8 mouse cellular contexts compared by ENCODE assay signal in the genomic region with DNA sequence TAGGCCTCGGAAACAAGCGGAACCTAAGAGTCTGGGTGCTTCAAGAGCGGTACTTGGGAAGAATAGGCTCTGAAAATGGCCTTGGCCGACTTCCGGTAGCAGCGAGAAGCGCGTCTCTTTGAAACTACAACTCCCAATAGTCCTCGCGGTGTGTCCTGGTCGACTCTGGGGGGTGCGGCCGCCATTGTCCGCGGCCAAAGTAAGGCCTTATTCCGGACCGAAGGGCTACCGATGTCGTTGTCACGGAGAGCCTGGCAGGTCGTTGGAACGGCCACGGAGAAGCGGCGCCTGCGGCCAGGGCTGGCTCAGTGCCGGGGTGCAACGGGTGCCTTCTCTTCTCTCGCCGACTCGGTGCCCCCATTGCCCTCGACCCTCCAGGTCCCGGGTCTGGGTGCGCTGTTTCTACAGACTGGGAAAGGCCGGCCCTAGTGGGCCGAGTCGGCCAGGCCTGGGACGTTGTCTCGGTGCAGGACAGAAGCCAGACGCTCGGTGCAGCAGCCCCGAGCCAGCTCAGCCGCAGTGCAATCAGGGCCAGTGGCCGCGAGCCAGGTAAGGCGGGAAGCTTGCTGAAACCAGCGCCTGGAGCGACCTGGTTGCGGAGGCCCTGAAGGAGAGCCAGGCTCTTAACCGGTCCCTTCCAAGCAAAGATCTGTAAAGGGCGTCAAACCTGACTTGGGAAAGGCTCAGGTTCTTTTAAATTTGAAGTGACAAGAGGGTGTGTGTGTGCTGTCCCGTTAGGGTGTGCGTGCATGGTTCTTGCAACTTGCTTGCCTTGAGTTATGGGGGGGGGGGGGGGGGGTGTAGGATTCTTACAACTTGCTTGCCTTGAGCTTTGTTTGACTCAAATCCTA. TPM values are rescaled to one million over a fixed set of nuclear protein-coding genes. Genes with fewer than 3 reads are reported as not detected.
DNase-seq lines count a peak whose midpoint lies in the region; ATAC-seq and TF ChIP-seq lines count a peak whose summit lies in the region.

TSS of gene Zfp606 (plus strand) at position 136 of the 851 bp plus-strand sequence.

- no peaks in the 10 kb centered on the region for H3K4me1 ChIP-seq in ES-Bruce4 (ENCODE audit: control insufficient read depth, insufficient read depth, low read length)
- no peaks in the 10 kb centered on the region for H3K4me1 ChIP-seq in forebrain, embryonic 14.5 days (ENCODE audit: control insufficient read depth, insufficient read depth, low read length)
- peaks cover 7% of the 10 kb centered on the region for H3K4me1 ChIP-seq in neural tube, embryonic 15.5 days

- peak within 1 kb of the TSS; percentile 55 for H3K4me2 ChIP-seq in forebrain, embryonic 14.5 days (ENCODE audit: low read length)
- H3K4me2 ChIP-seq in neural tube, embryonic 15.5 days: peak within 1 kb of the TSS; percentile 60

- peaks cover 15% of the 10 kb centered on the region for H3K36me3 ChIP-seq in ES-Bruce4 (ENCODE audit: control insufficient read depth, insufficient read depth, low read length, poor library complexity, severe bottlenecking)
- peaks cover 32% of the 10 kb centered on the region for H3K36me3 ChIP-seq in forebrain, embryonic 14.5 days (ENCODE audit: control insufficient read depth, insufficient read depth, low read length)
- peaks cover 32% of the 10 kb centered on the region for H3K36me3 ChIP-seq in neural tube, embryonic 15.5 days

- peak; percentile 98 for ATAC-seq in forebrain, embryonic 14.5 days
- ATAC-seq in neural tube, embryonic 15.5 days (ENCODE audit: low FRiP score): peak; percentile 98

- peak; percentile 69 for DNase-seq in c-Kit-positive CD71-positive TER-119-positive erythroid progenitor cells, embryonic 14.5 days (ENCODE audit: low spot score)
- DNase-seq in forebrain, embryonic 14.5 days (ENCODE audit: low spot score): peak; percentile 97
- peak; percentile 83 to 88 for DNase-seq in heart, postnatal 14 days
- DNase-seq in layer of hippocampus, adult 11-12 months (ENCODE audit: low spot score): peak; percentile 89
- DNase-seq in lung, adult 18-20 months: peak; percentile 87 to 92
- peak; percentile 91 for DNase-seq in testis, postnatal 14 days (ENCODE audit: low spot score)

- no peak for TF ChIP-seq CTCF in ES-Bruce4 (IDR thresholded peaks at IDR 0.05; ENCODE audit: low read depth, low read length)

- H3K27ac ChIP-seq in ES-Bruce4 (ENCODE audit: insufficient read depth, low read length): no peak within 1 kb of the TSS
- peak within 1 kb of the TSS; percentile 74 for H3K27ac ChIP-seq in forebrain, embryonic 14.5 days (ENCODE audit: low read depth, low read length)
- peak within 1 kb of the TSS; percentile 91 for H3K27ac ChIP-seq in neural tube, embryonic 15.5 days (replicated peaks)

- intact Hi-C loops in heart, postnatal 14 days (cut with DNase I): no loop called here

- no peaks in the 10 kb centered on the region for H3K9me3 ChIP-seq in ES-Bruce4 (replicated peaks; ENCODE audit: control insufficient read depth, insufficient read depth, low read length, poor library complexity, severe bottlenecking)
- H3K9me3 ChIP-seq in forebrain, embryonic 14.5 days (replicated peaks; ENCODE audit: control insufficient read depth, low read length): peaks cover 12% of the 10 kb centered on the region; the same call in 1 of the 2 replicates
- 0 out of 2 replicates have a peak, but pooled peaks cover 17% of the 10 kb centered on the region for H3K9me3 ChIP-seq in neural tube, embryonic 15.5 days (replicated peaks)

- no peaks in the 10 kb centered on the region for H3K27me3 ChIP-seq in ES-Bruce4 (ENCODE audit: control insufficient read depth, insufficient read depth, low read length, poor library complexity, severe bottlenecking)
- no peaks in the 10 kb centered on the region for H3K27me3 ChIP-seq in forebrain, embryonic 14.5 days (replicated peaks; ENCODE audit: control insufficient read depth, insufficient read depth, low read length)
- no peaks in the 10 kb centered on the region for H3K27me3 ChIP-seq in neural tube, embryonic 15.5 days (replicated peaks)

- no peak for TF ChIP-seq POLR2A in ES-Bruce4 (IDR thresholded peaks at IDR 0.05; ENCODE audit: insufficient read depth, low read length)

- H3K9ac ChIP-seq in ES-Bruce4 (ENCODE audit: low read depth, poor library complexity, severe bottlenecking): peak within 1 kb of the TSS; percentile 77
- peak within 1 kb of the TSS; percentile 92 for H3K9ac ChIP-seq in forebrain, embryonic 14.5 days (ENCODE audit: low read length)
- H3K9ac ChIP-seq in neural tube, embryonic 15.5 days (replicated peaks): peak within 1 kb of the TSS; percentile 82

- peak within 1 kb of the TSS; percentile 85 for H3K4me3 ChIP-seq in ES-Bruce4 (ENCODE audit: low read depth, low read length)
- peak within 1 kb of the TSS; percentile 62 for H3K4me3 ChIP-seq in forebrain, embryonic 14.5 days (ENCODE audit: low read depth, low read length)
- H3K4me3 ChIP-seq in neural tube, embryonic 15.5 days (replicated peaks): peak within 1 kb of the TSS; percentile 62

- WGBS in forebrain, embryonic 14.5 days: under 1% methylated on average over 53 of the region's 53 CpGs
- under 1% methylated on average over 53 of the region's 53 CpGs for WGBS in neural tube, embryonic 15.5 days

- no peak for TF ChIP-seq EP300 in ES-Bruce4 (IDR thresholded peaks at IDR 0.05; ENCODE audit: insufficient read depth, low read depth, low read length)

RNA-seq across cellular contexts. Expression of gene Zfp606, which starts in this region (rescaled TPM):
- 14.0 and 15.2 TPM in 2 replicates for polyA plus RNA-seq in ES-Bruce4 (2011; ENCODE audit: insufficient read depth, insufficient read length, low read depth, missing spikeins)
- polyA plus RNA-seq in forebrain, embryonic 14.5 days (2014; fragmentation: Nextera tagmentation; extraction: Ambion mirVana): 52.7 and 63.7 TPM in 2 replicates
- 10 to 100 TPM; 12.1 to 14.0 TPM for total RNA-seq in heart, postnatal 14 days (2021)
- 27.7 and 29.5 TPM in 2 replicates for polyA plus RNA-seq in neural tube, embryonic 15.5 days (2015; fragmentation: Nextera tagmentation; extraction: Ambion mirVana)
